Mouse (Mus musculus) embryo, embryonic 10 days (tissue): Measurements from ENCODE around the gene Nanog.

Experiments
- DNase-seq: peaks from one replicate; pipeline ENCODE4 v3.0.0-alpha.2; 2015; ENCODE audit warnings: low spot score

Nanog gene

DNA sequence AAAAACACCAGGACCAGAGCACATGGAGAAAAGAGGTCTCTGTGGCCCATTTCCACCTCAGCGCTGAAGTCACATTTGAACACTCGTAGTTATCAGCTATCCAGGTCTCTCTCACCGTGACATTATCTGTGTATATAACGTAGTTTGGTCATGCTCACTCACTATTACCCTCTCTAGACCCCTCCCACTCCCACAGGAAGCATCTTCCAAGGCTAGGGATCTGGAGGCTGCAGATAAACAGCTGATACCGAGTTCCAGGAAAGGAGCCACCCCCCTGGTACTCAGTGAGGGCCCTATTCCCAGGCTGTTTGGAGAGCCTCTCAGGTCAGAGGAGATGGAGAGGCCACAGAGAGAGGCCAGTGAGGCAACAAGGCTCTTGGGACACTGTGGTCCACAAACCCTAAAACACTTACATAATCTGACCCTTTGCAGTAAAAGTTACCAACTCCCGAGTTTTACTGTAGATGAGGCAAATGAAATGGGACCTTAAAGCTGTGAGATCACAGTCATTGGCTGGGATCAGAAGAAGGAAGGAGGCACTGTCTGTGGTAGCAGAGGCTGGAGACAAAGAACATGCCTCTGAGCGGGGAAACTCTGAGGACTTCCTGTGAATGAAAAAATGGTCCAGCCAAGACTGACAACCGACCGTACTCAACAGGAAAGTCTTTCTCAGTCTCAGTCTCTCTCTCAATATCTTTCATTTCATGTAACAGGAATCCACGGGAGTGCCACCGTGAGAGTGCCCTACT, 55.8 kb downstream of the Nanog start:
- DNase-seq = no peak

DNA sequence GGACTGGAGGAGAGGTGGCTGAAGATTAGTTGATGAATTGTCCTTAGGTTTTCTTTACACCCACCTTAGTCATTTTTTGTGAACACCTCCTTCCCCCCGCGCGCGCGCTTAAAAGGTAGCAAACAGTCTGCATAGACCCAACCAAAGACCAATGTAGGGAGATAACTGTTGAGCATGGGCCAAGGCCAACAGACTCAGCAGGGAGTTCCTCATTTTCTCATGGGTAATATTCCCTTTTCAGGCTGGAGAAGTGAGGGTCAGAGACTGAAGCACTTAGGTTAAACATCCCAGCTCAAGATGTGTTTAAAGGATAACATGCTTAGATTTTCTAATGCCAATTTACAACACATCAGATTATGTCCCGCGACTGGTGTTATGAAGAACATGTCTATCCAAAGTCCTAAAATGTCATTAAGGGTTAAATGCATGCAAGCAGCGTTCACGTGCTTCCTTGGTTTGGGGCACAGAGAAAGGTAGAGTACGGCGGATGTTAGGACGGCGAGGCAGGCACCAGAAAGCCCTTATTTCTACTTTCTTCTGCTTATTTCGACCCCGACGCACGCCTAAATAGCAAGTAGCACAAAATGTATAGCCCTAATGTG, 56.7 kb downstream of the Nanog start:
- no peak for DNase-seq
